Mouse (Mus musculus) lung, embryonic 15.5 days (tissue): ENCODE measurements around the gene Susd2. TPM values are rescaled to one million over a fixed set of nuclear protein-coding genes. Genes with fewer than 3 reads are reported as not detected.

Experiments used
- ATAC-seq: fragments of 200-750 bp; cut with Nextera tagmentation; 2 replicates; pipeline ENCODE4 v1.8.0; 2017; ENCODE audit warnings: moderate number of reproducible peaks, borderline replicate concordance; ENCODE audit not compliant: low FRiP score, low TSS enrichment; ENCODE audit errors: extremely low read depth
- H3K27ac ChIP-seq: fragments of 300-500 bp; sonication (generic); 2 replicates; pipeline ENCODE4 v1.5.1; 2015; ENCODE audit warnings: moderate library complexity, mild to moderate bottlenecking, inconsistent platforms
- H3K27me3 ChIP-seq: fragments of 300-500 bp; sonication (generic); 2 replicates; pipeline ENCODE4 v1.6.1; 2015; ENCODE audit warnings: inconsistent platforms
- H3K36me3 ChIP-seq: fragments of 300-500 bp; sonication (generic); 2 replicates; pipeline ENCODE4 v1.6.1; 2015; ENCODE audit warnings: inconsistent platforms
- H3K4me1 ChIP-seq: fragments of 300-500 bp; sonication (generic); 2 replicates; pipeline ENCODE4 v1.6.1; 2015; ENCODE audit warnings: inconsistent platforms
- H3K4me2 ChIP-seq: fragments of 300-500 bp; sonication (generic); 2 replicates; pipeline ENCODE4 v1.6.1; 2015; ENCODE audit warnings: inconsistent platforms, mild to moderate bottlenecking, moderate library complexity
- H3K4me3 ChIP-seq: fragments of 300-500 bp; sonication (generic); 2 replicates; pipeline ENCODE4 v1.5.1; 2015; ENCODE audit warnings: mild to moderate bottlenecking, inconsistent platforms
- H3K9ac ChIP-seq: fragments of 300-500 bp; sonication (generic); 2 replicates; pipeline ENCODE4 v1.6.1; 2015; ENCODE audit warnings: inconsistent platforms
- H3K9me3 ChIP-seq: fragments of 300-500 bp; sonication (generic); 2 replicates; pipeline ENCODE4 v1.6.1; 2016; ENCODE audit warnings: inconsistent platforms
- WGBS: fragments of 180-500 bp; shearing (Covaris S2); methylation state at CpG from one replicate; pipeline ENCODE4 v1.1.7; 2015; 5-methylcytosine and 5-hydroxymethylcytosine counted together
- polyA plus RNA-seq: library from polyadenylated mRNA; unstranded; fragments of >200 nt; fragmentation: Nextera tagmentation; extraction: Ambion mirVana; gene quantifications from 2 replicates; pipeline ENCODE4 v1.2.1, GENCODE M21; 2015

Gene Susd2
- polyA plus RNA-seq, 1 experiment from 2014 or later: 8.6 TPM

- no peak overlapping the region for H3K4me3 ChIP-seq
- no peak overlapping the region for H3K9ac ChIP-seq
- no peak overlapping the region for H3K4me2 ChIP-seq
- ATAC-seq: no peak
- H3K27ac ChIP-seq: no peak overlapping the region
- no peaks in the 10 kb centered on the region for H3K9me3 ChIP-seq
- no peaks in the 10 kb centered on the region for H3K27me3 ChIP-seq
- no peaks in the 10 kb centered on the region for H3K4me1 ChIP-seq
- 80% methylated on average over 11 of the region's 11 CpGs for WGBS
- H3K36me3 ChIP-seq: no peaks in the 10 kb centered on the region
These were observed 6.1 kb downstream of the Susd2 start for GRCm38 (mm10) chr10:75637711-75638110.

- WGBS: 80% methylated on average over 12 of the region's 12 CpGs
- no peak for ATAC-seq
These were observed 7.6 kb downstream of the Susd2 start for GRCm38 (mm10) chr10:75636084-75636786.

GRCm38 (mm10) chr10:75635693-75636055 is 8.1 kb downstream of the Susd2 start:
- ATAC-seq: no peak
- Histone ChIP-seq H3K9me3 (no peaks in the 10 kb centered on the region), H3K9ac (no peak overlapping the region), H3K4me2 (no peak overlapping the region), H3K4me3 (no peak overlapping the region), H3K27me3 (no peaks in the 10 kb centered on the region), H3K27ac (no peak overlapping the region), H3K36me3 (no peaks in the 10 kb centered on the region), H3K4me1 (no peaks in the 10 kb centered on the region)
- 6% methylated on average over 9 of the region's 9 CpGs for WGBS

More at GRCm38 (mm10) chr10:75636084-75636786, 7.6 kb downstream of the Susd2 start:
- H3K4me1 ChIP-seq: no peaks in the 10 kb centered on the region
- no peaks in the 10 kb centered on the region for H3K9me3 ChIP-seq
- H3K36me3 ChIP-seq: no peaks in the 10 kb centered on the region
- H3K27ac ChIP-seq: no peak overlapping the region
- H3K27me3 ChIP-seq: no peaks in the 10 kb centered on the region
- no peak overlapping the region for H3K9ac ChIP-seq
- H3K4me2 ChIP-seq: no peak overlapping the region
- no peak overlapping the region for H3K4me3 ChIP-seq

- Histone ChIP-seq H3K4me3 (no peak overlapping the region), H3K9ac (no peak overlapping the region), H3K4me1 (no peaks in the 10 kb centered on the region), H3K4me2 (no peak overlapping the region), H3K27me3 (no peaks in the 10 kb centered on the region), H3K36me3 (no peaks in the 10 kb centered on the region), H3K9me3 (no peaks in the 10 kb centered on the region), H3K27ac (no peak overlapping the region)
- ATAC-seq: no peak
- WGBS: 65% methylated on average over 14 of the region's 14 CpGs
These were observed 8.7 kb downstream of the Susd2 start for GRCm38 (mm10) chr10:75635019-75635692.

- no peak for ATAC-seq
- WGBS: 92% methylated on average over 8 of the region's 8 CpGs
- no peak overlapping the region for H3K27ac ChIP-seq
- no peak overlapping the region for H3K4me3 ChIP-seq
- H3K9ac ChIP-seq: no peak overlapping the region
- H3K9me3 ChIP-seq: no peaks in the 10 kb centered on the region
- H3K4me1 ChIP-seq: no peaks in the 10 kb centered on the region
- H3K36me3 ChIP-seq: no peaks in the 10 kb centered on the region
- no peak overlapping the region for H3K4me2 ChIP-seq
- H3K27me3 ChIP-seq: no peaks in the 10 kb centered on the region
These were observed 9.2 kb downstream of the Susd2 start for GRCm38 (mm10) chr10:75634610-75635009.

- Histone ChIP-seq H3K36me3 (no peaks in the 10 kb centered on the region), H3K4me1 (no peaks in the 10 kb centered on the region), H3K4me2 (no peak overlapping the region), H3K9ac (no peak overlapping the region), H3K27ac (no peak overlapping the region), H3K9me3 (no peaks in the 10 kb centered on the region), H3K4me3 (no peak overlapping the region), H3K27me3 (no peaks in the 10 kb centered on the region)
- WGBS: 67% methylated on average over 13 of the region's 14 CpGs
- no peak for ATAC-seq
These were observed 10.2 kb downstream of the Susd2 start for GRCm38 (mm10) chr10:75633576-75634139.

- Histone ChIP-seq H3K4me3 (no peak overlapping the region), H3K4me1 (no peaks in the 10 kb centered on the region), H3K9ac (no peak overlapping the region), H3K27ac (no peak overlapping the region), H3K4me2 (no peak overlapping the region), H3K36me3 (no peaks in the 10 kb centered on the region), H3K9me3 (no peaks in the 10 kb centered on the region), H3K27me3 (no peaks in the 10 kb centered on the region)
- 74% methylated on average over 5 of the region's 5 CpGs for WGBS
- no peak for ATAC-seq
These were observed 10.8 kb downstream of the Susd2 start for GRCm38 (mm10) chr10:75633048-75633447.

GRCm38 (mm10) chr10:75632633-75633032 is 11.2 kb downstream of the Susd2 start:
- Histone ChIP-seq H3K4me1 (peaks cover under 1% of the 10 kb centered on the region; the same call in 1 of the 2 replicates), H3K9ac (no peak overlapping the region), H3K9me3 (no peaks in the 10 kb centered on the region), H3K4me2 (no peak overlapping the region), H3K36me3 (no peaks in the 10 kb centered on the region), H3K4me3 (no peak overlapping the region), H3K27ac (no peak overlapping the region), H3K27me3 (no peaks in the 10 kb centered on the region)
- WGBS: 40% methylated on average over 5 of the region's 5 CpGs
- ATAC-seq: no peak

GRCm38 (mm10) chr10:75627490-75627889 is 16.3 kb downstream of the Susd2 start:
- Histone ChIP-seq H3K4me2 (no peak overlapping the region), H3K9me3 (no peaks in the 10 kb centered on the region), H3K36me3 (no peaks in the 10 kb centered on the region), H3K27me3 (no peaks in the 10 kb centered on the region), H3K9ac (no peak overlapping the region), H3K4me1 (peaks cover 12% of the 10 kb centered on the region), H3K4me3 (no peak overlapping the region), H3K27ac (peak overlapping the region; percentile 29)
- WGBS: 47% methylated on average over 3 of the region's 3 CpGs
- no peak for ATAC-seq

GRCm38 (mm10) chr10:75626991-75627390 is 16.8 kb downstream of the Susd2 start:
- no peaks in the 10 kb centered on the region for H3K36me3 ChIP-seq
- peak; percentile 87 for ATAC-seq
- WGBS: 53% methylated on average over 3 of the region's 3 CpGs

GRCm38 (mm10) chr10:75625920-75626319 is 17.9 kb downstream of the Susd2 start:
- Histone ChIP-seq H3K9ac (no peak overlapping the region), H3K27ac (no peak overlapping the region), H3K4me2 (no peak overlapping the region), H3K4me3 (no peak overlapping the region), H3K27me3 (no peaks in the 10 kb centered on the region), H3K36me3 (no peaks in the 10 kb centered on the region), H3K9me3 (no peaks in the 10 kb centered on the region), H3K4me1 (peaks cover 12% of the 10 kb centered on the region)
- 32% methylated on average over 6 of the region's 6 CpGs for WGBS
- no peak for ATAC-seq

More at GRCm38 (mm10) chr10:75626991-75627390, 16.8 kb downstream of the Susd2 start:
- peaks cover 12% of the 10 kb centered on the region for H3K4me1 ChIP-seq
- H3K9ac ChIP-seq: no peak overlapping the region
- peak overlapping the region; percentile 29 for H3K27ac ChIP-seq
- H3K4me2 ChIP-seq: no peak overlapping the region
- H3K9me3 ChIP-seq: no peaks in the 10 kb centered on the region
- no peaks in the 10 kb centered on the region for H3K27me3 ChIP-seq
- no peak overlapping the region for H3K4me3 ChIP-seq

GRCm38 (mm10) chr10:75620818-75621217 is 23.0 kb downstream of the Susd2 start:
- H3K27me3 ChIP-seq: no peaks in the 10 kb centered on the region
- no peaks in the 10 kb centered on the region for H3K36me3 ChIP-seq
- no peak overlapping the region for H3K4me2 ChIP-seq
- no peak for ATAC-seq
- H3K9me3 ChIP-seq: no peaks in the 10 kb centered on the region
- H3K4me1 ChIP-seq: peaks cover 2% of the 10 kb centered on the region
- H3K9ac ChIP-seq: no peak overlapping the region
- no peak overlapping the region for H3K4me3 ChIP-seq
- 40% methylated on average over 3 of the region's 3 CpGs for WGBS
- no peak overlapping the region for H3K27ac ChIP-seq
